Mouse (Mus musculus) brain, embryonic 18.5 days (tissue): ENCODE measurements at regions not wholly inside any gene's neighbourhood (a gene's known extent, or its start where the extent isn't known, plus 50 kb on each side); places are given as distances from the start of the nearest gene placed in this dataset.

Source experiments
- DNase-seq: peaks from one replicate; pipeline ENCODE4 v3.0.0-alpha.2; 2012; ENCODE audit warnings: low read depth, low spot score

- DNase-seq = no peak
These were observed 174.0 kb upstream of the Tars start for GRCm38 (mm10) chr15:11573496-11573895.

- no peak for DNase-seq
These were observed 172.6 kb upstream of the Tars start for GRCm38 (mm10) chr15:11572063-11572462.

- DNase-seq = no peak
These were observed 166.1 kb upstream of the Tars start for GRCm38 (mm10) chr15:11565503-11566031.

GRCm38 (mm10) chr15:11552568-11552967 is 153.1 kb upstream of the Tars start:
- DNase-seq = no peak

- no peak for DNase-seq
These were observed 152.6 kb upstream of the Tars start for GRCm38 (mm10) chr15:11552110-11552509.

- DNase-seq = no peak
These were observed 140.0 kb upstream of the Tars start for GRCm38 (mm10) chr15:11539485-11539884.

- no peak for DNase-seq
These were observed 136.7 kb upstream of the Tars start for GRCm38 (mm10) chr15:11536076-11536620.

- no peak for DNase-seq
These were observed 135.2 kb upstream of the Tars start for GRCm38 (mm10) chr15:11534404-11535251.

GRCm38 (mm10) chr15:11533616-11534015 is 134.2 kb upstream of the Tars start:
- no peak for DNase-seq

GRCm38 (mm10) chr15:11533002-11533610 is 133.6 kb upstream of the Tars start:
- no peak for DNase-seq

GRCm38 (mm10) chr15:11532536-11532935 is 133.1 kb upstream of the Tars start:
- no peak for DNase-seq

GRCm38 (mm10) chr15:11529819-11530810 is 130.7 kb upstream of the Tars start:
- no peak for DNase-seq

GRCm38 (mm10) chr15:11524337-11525106 is 125.1 kb upstream of the Tars start:
- DNase-seq = no peak

- DNase-seq = no peak
These were observed 119.1 kb upstream of the Tars start for GRCm38 (mm10) chr15:11518565-11518964.

GRCm38 (mm10) chr15:11517892-11518291 is 118.4 kb upstream of the Tars start:
- no peak for DNase-seq

- DNase-seq = no peak
These were observed 105.7 kb upstream of the Tars start for GRCm38 (mm10) chr15:11505076-11505639.

- DNase-seq = no peak
These were observed 97.0 kb upstream of the Tars start for GRCm38 (mm10) chr15:11496436-11496835.

- DNase-seq = no peak
These were observed 89.7 kb upstream of the Tars start for GRCm38 (mm10) chr15:11489116-11489515.

- DNase-seq = no peak
These were observed 87.9 kb upstream of the Tars start for GRCm38 (mm10) chr15:11487268-11487783.

GRCm38 (mm10) chr15:11483916-11484315 is 84.5 kb upstream of the Tars start:
- no peak for DNase-seq
